Mouse (Mus musculus) C2C12 (cell line): ENCODE results near the gene Kpna7.
"Not testable (repeated sequence)": the region's sequence is repeated elsewhere in the genome, so short reads cannot be mapped to it uniquely, and the experiment has no call there.

Experiments used
- CEBPB ChIP-seq: IDR thresholded peaks from one replicate; pipeline ENCODE4 v1.6.1; 2011; ENCODE audit warnings: low read depth, mild to moderate bottlenecking, control low read depth, moderate library complexity
- CTCF ChIP-seq: IDR thresholded peaks from one replicate; pipeline ENCODE4 v1.5.1; 2011; ENCODE audit not compliant: control insufficient read depth, insufficient read depth, insufficient read length
- FOSL1 ChIP-seq: IDR thresholded peaks from one replicate; pipeline ENCODE4 v1.8.0; 2011; ENCODE audit warnings: mild to moderate bottlenecking, low read length; ENCODE audit not compliant: poor library complexity, insufficient read depth, severe bottlenecking
- MAX ChIP-seq: IDR thresholded peaks from one replicate; pipeline ENCODE4 v1.6.1; 2011; ENCODE audit warnings: mild to moderate bottlenecking, control low read depth
- USF1 ChIP-seq: IDR thresholded peaks from one replicate; pipeline ENCODE4 v1.6.1; 2011; ENCODE audit warnings: low read depth, mild to moderate bottlenecking, control low read depth, moderate library complexity

- not testable (repeated sequence) for TF ChIP-seq CTCF, FOSL1, MAX, CEBPB, USF1
These were observed 17.6 kb upstream of the Kpna7 start for GRCm38 (mm10) chr5:145101451-145101850.
